Mouse (Mus musculus) kidney, adult 2 months (tissue): ENCODE measurements at regions not wholly inside any gene's neighbourhood (a gene's known extent, or its start where the extent isn't known, plus 50 kb on each side); places are given as distances from the start of the nearest gene placed in this dataset.

Source experiments
- DNase-seq: peaks from one replicate; pipeline ENCODE4 v3.0.0; 2021
- H3K27ac ChIP-seq: fragments of 200-500 bp; 2 replicates; pipeline ENCODE4 v1.5.1; 2012; ENCODE audit warnings: low read depth, low read length, control low read depth, inconsistent platforms; ENCODE audit not compliant: insufficient read depth
- H3K27me3 ChIP-seq: fragments of 200-500 bp; replicated peaks from 2 replicates; pipeline ENCODE4 v1.6.1; 2012; ENCODE audit warnings: mild to moderate bottlenecking, moderate library complexity, low read length, inconsistent platforms; ENCODE audit not compliant: control insufficient read depth, insufficient read depth
- H3K36me3 ChIP-seq: fragments of 200-500 bp; 2 replicates; pipeline ENCODE4 v1.6.1; 2012; ENCODE audit warnings: mild to moderate bottlenecking, moderate library complexity, low read length, inconsistent platforms; ENCODE audit not compliant: control insufficient read depth, insufficient read depth
- H3K4me1 ChIP-seq: fragments of 200-500 bp; 2 replicates; pipeline ENCODE4 v1.6.1; 2011; ENCODE audit warnings: low read length; ENCODE audit not compliant: control insufficient read depth, insufficient read depth
- H3K4me3 ChIP-seq: fragments of 200-500 bp; 2 replicates; pipeline ENCODE4 v1.5.1; 2011; ENCODE audit warnings: mild to moderate bottlenecking, low read depth, low read length, control low read depth; ENCODE audit not compliant: insufficient read depth
- CTCF ChIP-seq: fragments of 200-500 bp; conservative IDR thresholded peaks from 2 replicates; pipeline ENCODE4 v1.5.1; 2011; ENCODE audit warnings: low read depth, mild to moderate bottlenecking, control low read depth, low read length, moderate library complexity, mixed read lengths; ENCODE audit not compliant: insufficient read depth, insufficient read length
- POLR2A ChIP-seq: fragments of 200-500 bp; IDR thresholded peaks from one replicate; pipeline ENCODE4 v1.6.1; 2011; ENCODE audit warnings: low read depth, low read length, control low read depth
- WGBS: fragments of 180-500 bp; shearing (Covaris S2); methylation state at CpG from one replicate; pipeline ENCODE4 v1.1.7; 2018; 5-methylcytosine and 5-hydroxymethylcytosine counted together

GRCm38 (mm10) chr7:77990150-77990549 lies 747.7 kb downstream of the Ntrk3 start:
- no peak overlapping the region for H3K27ac ChIP-seq
- TF ChIP-seq CTCF (no peak), POLR2A (no peak)
- 77% methylated on average over 10 of the region's 10 CpGs for WGBS
- H3K36me3 ChIP-seq, result no peaks in the 10 kb centered on the region
- no peak overlapping the region for H3K4me3 ChIP-seq
- DNase-seq, result no peak
- H3K4me1 ChIP-seq, result no peaks in the 10 kb centered on the region
- no peaks in the 10 kb centered on the region for H3K27me3 ChIP-seq

DNA sequence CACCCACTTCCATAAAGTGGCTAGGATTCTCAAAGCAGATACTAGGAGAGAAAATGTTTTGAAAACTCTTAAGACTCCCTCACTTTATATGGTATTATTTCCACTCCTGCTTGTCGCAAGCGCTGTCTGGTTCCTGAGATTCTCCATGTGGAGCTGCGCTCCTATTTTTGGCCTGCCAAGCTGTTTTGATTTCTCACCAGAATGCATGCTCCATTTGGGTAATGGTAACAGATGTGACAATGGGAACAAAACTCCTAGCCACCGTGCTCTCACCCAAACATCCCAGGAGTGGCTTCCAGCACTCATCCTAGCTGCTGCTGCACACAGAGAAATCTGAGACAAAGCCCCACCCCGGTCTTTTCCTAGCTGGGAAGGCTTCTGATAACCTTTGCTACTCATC lies 749.6 kb downstream of the Ntrk3 start:
- Histone ChIP-seq H3K4me3 (no peak overlapping the region), H3K27ac (no peak overlapping the region), H3K36me3 (no peaks in the 10 kb centered on the region), H3K4me1 (no peaks in the 10 kb centered on the region), H3K27me3 (no peaks in the 10 kb centered on the region)
- WGBS, result 63% methylated on average over 5 of the region's 5 CpGs
- no peak for TF ChIP-seq CTCF
- TF ChIP-seq POLR2A, result no peak
- DNase-seq, result no peak

GRCm38 (mm10) chr7:77966658-77967057 lies 771.2 kb downstream of the Ntrk3 start:
- WGBS, result 56% methylated on average over 2 of the region's 2 CpGs
- Histone ChIP-seq H3K4me1 (no peaks in the 10 kb centered on the region), H3K27me3 (no peaks in the 10 kb centered on the region), H3K27ac (no peak overlapping the region), H3K4me3 (no peak overlapping the region), H3K36me3 (no peaks in the 10 kb centered on the region)
- no peak for DNase-seq
- TF ChIP-seq POLR2A, result no peak
- TF ChIP-seq CTCF, result no peak

DNA sequence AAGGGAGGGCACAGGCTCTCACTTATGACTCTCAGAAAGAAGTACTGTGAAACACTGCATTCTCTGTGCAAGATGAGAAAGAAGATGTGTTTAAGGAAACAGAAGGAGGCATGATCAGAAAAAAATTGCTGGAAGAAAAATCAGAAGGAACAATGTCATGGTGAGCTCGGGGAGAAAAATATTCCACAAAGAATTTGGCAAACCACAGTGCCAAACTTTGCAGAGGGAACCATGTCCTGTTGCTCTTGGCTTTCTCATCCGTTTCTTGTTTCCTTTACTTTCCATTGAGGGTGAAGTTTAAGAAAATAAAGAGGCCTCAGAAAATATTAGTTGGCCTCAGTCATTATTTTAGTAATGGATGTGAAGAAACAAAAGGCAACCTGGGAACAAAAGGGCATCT lies 804.4 kb downstream of the Ntrk3 start:
- TF ChIP-seq POLR2A (no peak), CTCF (no peak)
- no peak for DNase-seq
- Histone ChIP-seq H3K27me3 (no peaks in the 10 kb centered on the region), H3K27ac (no peak overlapping the region), H3K36me3 (no peaks in the 10 kb centered on the region), H3K4me1 (no peaks in the 10 kb centered on the region), H3K4me3 (no peak overlapping the region)
- 44% methylated on average over 2 of the region's 2 CpGs for WGBS

GRCm38 (mm10) chr7:77928479-77929467 lies 809.0 kb downstream of the Ntrk3 start:
- H3K27ac ChIP-seq, result peak overlapping the region; percentile 93
- DNase-seq, result peak; percentile 86
- TF ChIP-seq CTCF (no peak), POLR2A (no peak)
- WGBS, result 47% methylated on average over 4 of the region's 4 CpGs
- H3K4me1 ChIP-seq, result no peaks in the 10 kb centered on the region
- H3K27me3 ChIP-seq, result no peaks in the 10 kb centered on the region
- no peaks in the 10 kb centered on the region for H3K36me3 ChIP-seq
- H3K4me3 ChIP-seq, result no peak overlapping the region

DNA sequence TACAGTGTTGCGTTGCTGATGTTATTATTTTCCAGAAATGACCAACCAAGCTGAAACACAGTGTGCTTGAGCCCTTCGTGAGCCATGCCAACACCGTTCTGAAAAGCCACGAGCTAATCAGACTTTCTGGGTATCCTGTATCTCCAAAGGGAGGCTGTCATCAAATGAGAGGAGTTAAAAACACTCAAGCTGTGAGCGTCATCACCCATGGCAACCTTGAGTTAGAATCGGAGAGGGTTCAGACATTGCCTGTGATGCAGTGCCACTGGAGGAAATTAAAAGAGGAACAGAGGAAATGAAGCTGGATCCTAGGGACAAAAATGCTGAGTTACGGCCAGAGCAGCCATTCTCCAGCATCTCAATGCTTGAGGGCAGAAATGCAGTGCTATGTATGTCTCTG lies 838.6 kb downstream of the Ntrk3 start:
- H3K27ac ChIP-seq, result no peak overlapping the region
- no peaks in the 10 kb centered on the region for H3K36me3 ChIP-seq
- WGBS, result 66% methylated on average over 7 of the region's 7 CpGs
- no peaks in the 10 kb centered on the region; the same call in 1 of the 2 replicates for H3K27me3 ChIP-seq
- H3K4me1 ChIP-seq, result no peaks in the 10 kb centered on the region
- TF ChIP-seq CTCF (no peak), POLR2A (no peak)
- DNase-seq, result no peak
- H3K4me3 ChIP-seq, result no peak overlapping the region

- H3K4me3 ChIP-seq, result no peak overlapping the region
- 68% methylated on average over 2 of the region's 2 CpGs for WGBS
- DNase-seq, result no peak
- no peak overlapping the region for H3K27ac ChIP-seq
- H3K4me1 ChIP-seq, result no peaks in the 10 kb centered on the region
- no peak for TF ChIP-seq CTCF
- TF ChIP-seq POLR2A, result no peak
- no peaks in the 10 kb centered on the region for H3K27me3 ChIP-seq
- no peaks in the 10 kb centered on the region for H3K36me3 ChIP-seq
Measured at GRCm38 (mm10) chr7:77888543-77888942, 849.3 kb downstream of the Ntrk3 start.
